Mouse (Mus musculus) liver, adult 2 months (tissue): Measurements from ENCODE around the gene Arhgef2. TPM values are rescaled to one million over a fixed set of nuclear protein-coding genes. Genes with fewer than 3 reads are reported as not detected.
"Not testable (repeated sequence)": the region's sequence is repeated elsewhere in the genome, so short reads cannot be mapped to it uniquely, and the experiment has no call there.

Experiments
- DNase-seq: peaks from one replicate; pipeline ENCODE4 v3.0.0-alpha.2; 2011; ENCODE audit warnings: low read depth, low spot score; ENCODE audit errors: extremely low read depth
- H3K27ac ChIP-seq: fragments of 200-500 bp; replicated peaks from 2 replicates; pipeline ENCODE4 v1.5.1; 2012; ENCODE audit warnings: low read depth, mild to moderate bottlenecking, control low read depth, inconsistent platforms, low read length; ENCODE audit not compliant: insufficient read depth
- H3K27me3 ChIP-seq: fragments of 200-500 bp; 2 replicates; pipeline ENCODE4 v1.6.1; 2012; ENCODE audit warnings: mild to moderate bottlenecking, moderate library complexity, low read length, inconsistent platforms; ENCODE audit not compliant: control insufficient read depth, insufficient read depth
- H3K36me3 ChIP-seq: fragments of 200-500 bp; 2 replicates; pipeline ENCODE4 v1.6.1; 2012; ENCODE audit warnings: low read length, inconsistent platforms; ENCODE audit not compliant: control insufficient read depth, insufficient read depth
- H3K4me1 ChIP-seq: fragments of 200-500 bp; 2 replicates; pipeline ENCODE4 v1.6.1; 2011; ENCODE audit warnings: low read length; ENCODE audit not compliant: control insufficient read depth, insufficient read depth
- H3K4me3 ChIP-seq: fragments of 200-500 bp; 2 replicates; pipeline ENCODE4 v1.5.1; 2011; ENCODE audit warnings: low read depth, mild to moderate bottlenecking, control low read depth, low read length, moderate library complexity; ENCODE audit not compliant: insufficient read depth
- H3K79me2 ChIP-seq: fragments of 200-500 bp; 2 replicates; pipeline ENCODE4 v1.6.1; 2012; ENCODE audit warnings: inconsistent platforms, mild to moderate bottlenecking, low read length, moderate library complexity; ENCODE audit not compliant: control insufficient read depth, insufficient read depth
- H3K9ac ChIP-seq: fragments of 200-500 bp; 2 replicates; pipeline ENCODE4 v1.6.1; 2012; ENCODE audit warnings: low read depth, mild to moderate bottlenecking, control low read depth, inconsistent platforms, low read length
- CTCF ChIP-seq: fragments of 200-500 bp; IDR thresholded peaks from 2 replicates; pipeline ENCODE4 v1.5.1; 2011; ENCODE audit warnings: low read depth, low read length, control low read depth
- POLR2A ChIP-seq: fragments of 200-500 bp; IDR thresholded peaks from 2 replicates; pipeline ENCODE4 v1.6.1; 2011; ENCODE audit warnings: low read length, control low read depth; ENCODE audit not compliant: insufficient read depth; ENCODE audit errors: extremely low read depth
- WGBS: fragments of 180-500 bp; shearing (Covaris S2); methylation state at CpG from one replicate; pipeline ENCODE4 v1.1.7; 2018; 5-methylcytosine and 5-hydroxymethylcytosine counted together
- polyA plus RNA-seq: library from polyadenylated mRNA; depleted of rRNA; stranded (reverse); fragments of >200 nt; gene quantifications from 2 replicates; pipeline ENCODE4 v1.2.3, GENCODE M21; 2012
- total RNA-seq: library from RNA; depleted of rRNA; stranded (reverse); fragments of >200 nt; gene quantifications from 2 replicates; pipeline ENCODE4 v1.2.3, GENCODE M21; 2014

The Arhgef2 gene
- total and polyA plus RNA-seq, 2 experiments = 2.7 to 4.9 TPM

GRCm38 (mm10) chr3:88591044-88591443 is 14.7 kb upstream of the Arhgef2 start:
- peaks cover 19% of the 10 kb centered on the region for H3K36me3 ChIP-seq
- WGBS = 28% methylated on average over 3 of the region's 3 CpGs
- no peak overlapping the region for H3K9ac ChIP-seq
- no peak for TF ChIP-seq POLR2A
- TF ChIP-seq CTCF = no peak
- H3K4me1 ChIP-seq = peaks cover 12% of the 10 kb centered on the region
- H3K4me3 ChIP-seq = no peak overlapping the region
- no peaks in the 10 kb centered on the region for H3K79me2 ChIP-seq
- no peak overlapping the region for H3K27ac ChIP-seq
- H3K27me3 ChIP-seq = no peaks in the 10 kb centered on the region
- peak; percentile 60 for DNase-seq

GRCm38 (mm10) chr3:88591950-88592731 is 13.6 kb upstream of the Arhgef2 start:
- H3K79me2 ChIP-seq = no peaks in the 10 kb centered on the region
- H3K27ac ChIP-seq = peak overlapping the region; percentile 67
- TF ChIP-seq CTCF (peak; percentile 53), POLR2A (no peak)
- H3K4me3 ChIP-seq = peak overlapping the region; percentile 49
- DNase-seq = peak; percentile 82
- peak overlapping the region; percentile 54 for H3K9ac ChIP-seq
- peaks cover 12% of the 10 kb centered on the region for H3K4me1 ChIP-seq
- H3K36me3 ChIP-seq = peaks cover 9% of the 10 kb centered on the region
- WGBS = 4% methylated on average over 9 of the region's 9 CpGs
- no peaks in the 10 kb centered on the region for H3K27me3 ChIP-seq

GRCm38 (mm10) chr3:88592942-88593576 is 12.7 kb upstream of the Arhgef2 start:
- Histone ChIP-seq H3K4me1 (peaks cover 12% of the 10 kb centered on the region), H3K27ac (no peak overlapping the region), H3K9ac (no peak overlapping the region), H3K4me3 (no peak overlapping the region), H3K27me3 (no peaks in the 10 kb centered on the region), H3K36me3 (peaks cover 2% of the 10 kb centered on the region; the same call in 1 of the 2 replicates), H3K79me2 (no peaks in the 10 kb centered on the region)
- WGBS = 62% methylated on average over 10 of the region's 10 CpGs
- DNase-seq = no peak
- TF ChIP-seq CTCF (no peak), POLR2A (no peak)

GRCm38 (mm10) chr3:88593893-88594580 is 11.7 kb upstream of the Arhgef2 start:
- Histone ChIP-seq H3K36me3 (no peaks in the 10 kb centered on the region), H3K9ac (no peak overlapping the region), H3K27me3 (no peaks in the 10 kb centered on the region), H3K4me3 (no peak overlapping the region), H3K79me2 (no peaks in the 10 kb centered on the region), H3K27ac (no peak overlapping the region), H3K4me1 (peaks cover 12% of the 10 kb centered on the region)
- DNase-seq = peak; percentile 53
- 79% methylated on average over 10 of the region's 10 CpGs for WGBS
- TF ChIP-seq POLR2A = no peak
- TF ChIP-seq CTCF = no peak

GRCm38 (mm10) chr3:88596547-88596946 is 9.2 kb upstream of the Arhgef2 start:
- WGBS = 92% methylated on average over 4 of the region's 4 CpGs
- H3K36me3 ChIP-seq = not testable (repeated sequence)

GRCm38 (mm10) chr3:88602466-88602865 is 3.3 kb upstream of the Arhgef2 start:
- no peaks in the 10 kb centered on the region for H3K79me2 ChIP-seq
- no peaks in the 10 kb centered on the region for H3K36me3 ChIP-seq
- no peak for TF ChIP-seq CTCF
- no peak for TF ChIP-seq POLR2A
- no peak overlapping the region for H3K4me3 ChIP-seq
- H3K9ac ChIP-seq = no peak overlapping the region
- H3K4me1 ChIP-seq = no peaks in the 10 kb centered on the region
- H3K27ac ChIP-seq = no peak overlapping the region
- DNase-seq = no peak
- H3K27me3 ChIP-seq = no peaks in the 10 kb centered on the region
- 65% methylated on average over 4 of the region's 4 CpGs for WGBS

More at GRCm38 (mm10) chr3:88596547-88596946, 9.2 kb upstream of the Arhgef2 start:
- not testable (repeated sequence) for H3K27me3 ChIP-seq, H3K9ac ChIP-seq, H3K79me2 ChIP-seq, H3K4me3 ChIP-seq, H3K4me1 ChIP-seq, H3K27ac ChIP-seq, DNase-seq
